Mouse (Mus musculus): ENCODE data around the gene Gipc2.

DNA sequence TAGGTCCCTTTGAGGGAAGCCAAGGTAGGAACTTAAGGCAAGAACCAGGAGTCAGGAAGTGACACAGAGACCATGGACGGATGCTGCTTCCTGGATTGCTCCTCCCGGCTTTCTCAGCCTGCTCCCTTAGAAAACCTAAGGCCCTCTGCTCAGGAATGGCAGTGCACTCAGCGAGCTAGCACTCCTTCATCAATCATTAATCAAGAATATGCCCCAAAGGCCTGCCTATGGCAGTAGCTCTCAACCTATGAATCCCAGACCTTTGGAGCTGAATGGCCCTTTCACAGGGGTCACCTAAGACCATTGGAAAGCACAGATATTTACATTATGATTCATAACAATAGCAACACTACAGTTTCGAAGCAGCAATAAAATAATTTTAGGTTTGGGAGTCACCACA is 35.1 kb downstream of the Gipc2 start:
- TF ChIP-seq POLR2A (IDR thresholded peaks at IDR 0.05; ENCODE audit: low read depth, low read length) (no peak), CTCF (IDR thresholded peaks at IDR 0.05; ENCODE audit: extremely low read depth, insufficient read depth, insufficient read length, insufficient replicate concordance) (no peak)

Measured in spleen, adult 2 months (tissue).